Mouse (Mus musculus) forebrain, embryonic 11.5 days (tissue): ENCODE results near the gene Syt11. TPM values are rescaled to one million over a fixed set of nuclear protein-coding genes. Genes with fewer than 3 reads are reported as not detected.
"Not testable (repeated sequence)": the region's sequence is repeated elsewhere in the genome, so short reads cannot be mapped to it uniquely, and the experiment has no call there.

ENCODE experiments used
- ATAC-seq: fragments of 200-750 bp; cut with Nextera tagmentation; replicated peaks from 2 replicates; pipeline ENCODE4 v1.8.0; 2017; ENCODE audit warnings: moderate TSS enrichment; ENCODE audit not compliant: low FRiP score
- DNase-seq: peaks from one replicate; pipeline ENCODE4 v3.0.0-alpha.2; 2017; ENCODE audit warnings: low spot score
- H3K27ac ChIP-seq: fragments of 300-500 bp; sonication (generic); 2 replicates; pipeline ENCODE4 v1.5.1; 2014; ENCODE audit warnings: low read depth, low read length
- H3K27me3 ChIP-seq: fragments of 300-500 bp; sonication (generic); 2 replicates; pipeline ENCODE4 v1.6.1; 2014; ENCODE audit warnings: mild to moderate bottlenecking, low read length, mixed read lengths; ENCODE audit not compliant: control insufficient read depth, insufficient read depth
- H3K36me3 ChIP-seq: fragments of 300-500 bp; sonication (generic); 2 replicates; pipeline ENCODE4 v1.6.1; 2014; ENCODE audit warnings: mild to moderate bottlenecking, low read length, moderate library complexity, mixed read lengths; ENCODE audit not compliant: control insufficient read depth, insufficient read depth
- H3K4me1 ChIP-seq: fragments of 300-500 bp; sonication (generic); replicated peaks from 2 replicates; pipeline ENCODE4 v1.6.1; 2014; ENCODE audit warnings: low read length, mixed read lengths; ENCODE audit not compliant: control insufficient read depth, insufficient read depth
- H3K4me2 ChIP-seq: fragments of 300-500 bp; sonication (generic); 2 replicates; pipeline ENCODE4 v1.6.1; 2014; ENCODE audit warnings: low read depth, mild to moderate bottlenecking, low read length, moderate library complexity, mixed read lengths; ENCODE audit not compliant: severe bottlenecking
- H3K4me3 ChIP-seq: fragments of 300-500 bp; sonication (generic); 2 replicates; pipeline ENCODE4 v1.5.1; 2014; ENCODE audit warnings: low read depth, low read length
- H3K9ac ChIP-seq: fragments of 300-500 bp; sonication (generic); 2 replicates; pipeline ENCODE4 v1.6.1; 2014; ENCODE audit warnings: low read length
- H3K9me3 ChIP-seq: fragments of 300-500 bp; sonication (generic); 2 replicates; pipeline ENCODE4 v1.6.1; 2016; ENCODE audit warnings: low read length, mixed read lengths; ENCODE audit not compliant: control insufficient read depth
- WGBS: fragments of 180-500 bp; shearing (Covaris S2); extraction: QIAGEN DNeasy Blood & Tissue Kit; methylation state at CpG from one replicate; pipeline ENCODE4 v1.1.7; 2014; 5-methylcytosine and 5-hydroxymethylcytosine counted together
- polyA plus RNA-seq: library from polyadenylated mRNA; unstranded; fragments of >200 nt; fragmentation: Nextera tagmentation; extraction: Ambion mirVana; gene quantifications from 2 replicates; pipeline ENCODE4 v1.2.1, GENCODE M21; 2014

The Syt11 gene
- polyA plus RNA-seq, 1 experiment from 2014 or later, result 184 TPM

DNA sequence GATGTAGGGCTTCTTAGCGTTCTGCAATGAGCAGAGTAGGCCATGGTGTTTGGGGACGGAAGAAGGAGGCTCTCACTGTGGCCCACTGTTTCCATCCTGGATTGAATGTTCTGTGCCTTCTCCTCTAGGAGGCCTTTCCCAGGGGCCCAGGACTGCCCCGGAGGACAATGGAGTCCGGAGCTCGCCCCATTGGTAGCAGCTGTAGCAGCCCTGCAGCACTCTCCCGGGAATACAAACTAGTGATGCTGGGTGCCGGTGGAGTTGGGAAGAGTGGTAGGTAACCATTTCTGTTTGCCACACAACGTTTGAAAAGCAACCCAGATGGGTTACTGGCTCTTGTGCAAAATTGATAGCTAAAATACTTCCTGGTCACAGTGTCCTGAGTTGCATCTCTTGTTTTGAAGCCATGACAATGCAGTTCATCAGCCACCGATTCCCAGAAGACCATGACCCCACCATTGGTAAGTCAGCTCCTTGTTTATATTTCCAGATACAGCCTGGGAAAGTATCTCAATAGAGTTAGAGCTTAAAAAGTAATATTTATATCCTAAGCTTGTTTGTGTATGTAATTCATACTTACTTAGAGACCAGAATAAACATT lies 57.7 kb downstream of the Syt11 start:
- 9% methylated on average over 9 of the region's 9 CpGs for WGBS
- Histone ChIP-seq H3K9me3 (no peaks in the 10 kb centered on the region), H3K36me3 (no peaks in the 10 kb centered on the region; the same call in 1 of the 2 replicates), H3K4me1 (no peaks in the 10 kb centered on the region), H3K27me3 (no peaks in the 10 kb centered on the region), H3K27ac (no peak overlapping the region), H3K4me2 (peak overlapping the region; percentile 57), H3K9ac (peak overlapping the region; percentile 66), H3K4me3 (peak overlapping the region; percentile 62)
- ATAC-seq (peak; percentile 68), DNase-seq (peak; percentile 61)

- 2% methylated on average over 27 of the region's 27 CpGs for WGBS
Observed at GRCm38 (mm10) chr3:88716399-88717197, 58.4 kb downstream of the Syt11 start, which contains the start of gene Rit1. TSS of gene Rit1 (plus strand) at chr3:88716838.

DNA sequence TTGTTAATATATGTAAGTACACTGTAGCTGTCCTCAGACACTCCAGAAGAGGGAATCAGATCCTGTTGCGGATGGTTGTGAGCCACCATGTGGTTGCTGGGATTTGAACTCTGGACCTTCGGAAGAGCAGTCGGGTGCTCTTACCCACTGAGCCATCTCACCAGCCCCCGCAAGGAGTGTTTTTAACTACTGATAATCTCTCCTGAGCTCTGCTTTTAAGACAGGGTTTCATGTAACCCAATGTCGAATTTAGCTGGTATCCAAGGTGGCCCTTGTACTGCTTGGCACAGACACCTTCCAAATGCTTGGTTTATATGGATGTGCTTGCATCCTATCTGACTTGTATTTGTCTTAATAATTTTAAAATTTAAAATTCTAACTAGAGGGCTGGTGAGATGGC lies 59.2 kb downstream of the Syt11 start:
- H3K27ac ChIP-seq, H3K27me3 ChIP-seq, DNase-seq, H3K4me1 ChIP-seq, H3K9ac ChIP-seq, H3K9me3 ChIP-seq, ATAC-seq, H3K4me3 ChIP-seq, H3K4me2 ChIP-seq, H3K36me3 ChIP-seq: not testable (repeated sequence)
- WGBS, result 97% methylated on average over 5 of the region's 5 CpGs

More at GRCm38 (mm10) chr3:88716399-88717197, 58.4 kb downstream of the Syt11 start, which contains the start of gene Rit1:
- Histone ChIP-seq H3K9ac (peak within 1 kb of the TSS; percentile 66), H3K9me3 (no peaks in the 10 kb centered on the region), H3K36me3 (peaks cover 4% of the 10 kb centered on the region; the same call in 1 of the 2 replicates), H3K4me3 (peak within 1 kb of the TSS; percentile 62), H3K27me3 (no peaks in the 10 kb centered on the region), H3K4me1 (no peaks in the 10 kb centered on the region), H3K4me2 (peak within 1 kb of the TSS; percentile 57), H3K27ac (no peak within 1 kb of the TSS)
- peak; percentile 93 for ATAC-seq
- peak; percentile 86 for DNase-seq

GRCm38 (mm10) chr3:88714725-88715124 lies 60.2 kb downstream of the Syt11 start:
- Histone ChIP-seq H3K27me3 (no peaks in the 10 kb centered on the region), H3K9me3 (no peaks in the 10 kb centered on the region), H3K4me3 (no peak overlapping the region), H3K9ac (no peak overlapping the region), H3K4me1 (no peaks in the 10 kb centered on the region), H3K4me2 (no peak overlapping the region), H3K27ac (no peak overlapping the region), H3K36me3 (peaks cover 16% of the 10 kb centered on the region)
- WGBS, result 80% methylated on average over 2 of the region's 2 CpGs
- DNase-seq (no peak), ATAC-seq (no peak)

GRCm38 (mm10) chr3:88713709-88714108 lies 61.3 kb downstream of the Syt11 start:
- no peak overlapping the region for H3K4me3 ChIP-seq
- H3K9ac ChIP-seq, result no peak overlapping the region
- no peaks in the 10 kb centered on the region for H3K9me3 ChIP-seq
- no peak for DNase-seq
- H3K4me1 ChIP-seq, result no peaks in the 10 kb centered on the region
- no peak overlapping the region for H3K27ac ChIP-seq
- H3K4me2 ChIP-seq, result no peak overlapping the region
- ATAC-seq, result no peak
- H3K36me3 ChIP-seq, result peaks cover 22% of the 10 kb centered on the region
- 94% methylated on average over 4 of the region's 4 CpGs for WGBS
- H3K27me3 ChIP-seq, result no peaks in the 10 kb centered on the region

GRCm38 (mm10) chr3:88701222-88701621 lies 73.7 kb downstream of the Syt11 start:
- Histone ChIP-seq H3K4me1 (no peaks in the 10 kb centered on the region), H3K36me3 (peaks cover 26% of the 10 kb centered on the region), H3K9me3 (no peaks in the 10 kb centered on the region), H3K9ac (no peak overlapping the region), H3K4me3 (no peak overlapping the region), H3K4me2 (no peak overlapping the region), H3K27me3 (no peaks in the 10 kb centered on the region), H3K27ac (no peak overlapping the region)
- WGBS, result 85% methylated on average over 3 of the region's 3 CpGs
- ATAC-seq, result no peak
- DNase-seq, result no peak

GRCm38 (mm10) chr3:88700247-88700646 lies 74.7 kb downstream of the Syt11 start:
- peaks cover 26% of the 10 kb centered on the region for H3K36me3 ChIP-seq
- H3K4me3 ChIP-seq, result no peak overlapping the region
- 94% methylated on average over 3 of the region's 3 CpGs for WGBS

GRCm38 (mm10) chr3:88698834-88699233 lies 76.1 kb downstream of the Syt11 start:
- Histone ChIP-seq H3K9me3 (no peaks in the 10 kb centered on the region), H3K27ac (no peak overlapping the region), H3K4me2 (no peak overlapping the region), H3K36me3 (peaks cover 34% of the 10 kb centered on the region), H3K4me1 (no peaks in the 10 kb centered on the region), H3K27me3 (no peaks in the 10 kb centered on the region), H3K4me3 (no peak overlapping the region), H3K9ac (no peak overlapping the region)
- DNase-seq (no peak), ATAC-seq (no peak)
- 95% methylated on average over 6 of the region's 6 CpGs for WGBS

More at GRCm38 (mm10) chr3:88700247-88700646, 74.7 kb downstream of the Syt11 start:
- H3K9me3 ChIP-seq, result no peaks in the 10 kb centered on the region
- no peak overlapping the region for H3K27ac ChIP-seq
- no peaks in the 10 kb centered on the region for H3K4me1 ChIP-seq
- H3K4me2 ChIP-seq, result no peak overlapping the region
- no peak for DNase-seq
- no peaks in the 10 kb centered on the region for H3K27me3 ChIP-seq
- ATAC-seq, result no peak
- no peak overlapping the region for H3K9ac ChIP-seq
